Mouse (Mus musculus): Measurements from ENCODE around the gene Rgl2. TPM values are rescaled to one million over a fixed set of nuclear protein-coding genes. Genes with fewer than 3 reads are reported as not detected.

The Rgl2 gene
- polyA plus RNA-seq, 1 experiment from 2014 or later: 22.2 TPM

DNA sequence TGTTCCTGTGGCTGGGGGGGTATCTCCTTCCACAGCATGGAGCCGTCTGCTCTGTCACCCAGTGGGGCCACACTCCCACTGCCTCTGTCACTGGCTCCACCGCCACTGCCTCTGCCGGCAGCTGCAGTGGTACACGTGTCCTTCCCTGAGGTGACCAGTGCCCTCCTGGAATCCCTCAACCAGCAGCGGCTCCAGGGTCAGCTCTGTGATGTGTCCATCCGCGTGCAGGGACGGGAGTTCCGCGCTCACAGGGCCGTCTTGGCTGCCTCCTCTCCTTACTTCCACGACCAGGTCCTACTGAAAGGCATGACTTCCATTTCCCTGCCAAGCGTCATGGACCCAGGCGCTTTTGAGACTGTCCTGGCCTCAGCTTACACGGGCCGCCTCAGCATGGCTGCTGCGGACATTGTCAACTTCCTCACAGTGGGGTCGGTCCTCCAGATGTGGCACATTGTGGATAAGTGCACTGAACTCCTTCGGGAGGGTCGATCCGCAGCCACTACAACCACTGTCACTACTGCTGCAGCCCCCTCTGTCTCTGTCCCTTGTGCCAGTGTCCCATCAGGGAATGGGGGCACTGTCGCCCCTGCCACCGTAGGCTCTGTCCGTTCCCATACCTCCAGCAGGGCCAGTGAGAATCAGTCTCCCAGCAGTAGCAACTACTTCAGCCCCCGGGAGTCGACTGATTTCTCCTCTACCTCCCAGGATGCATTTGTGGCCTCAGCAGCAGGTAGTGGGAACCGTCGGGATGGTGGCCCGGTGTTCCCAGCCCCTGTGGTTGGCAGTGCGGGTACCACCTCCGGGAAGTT is 12.3 kb upstream of the Rgl2 start:
- WGBS: 68% methylated on average over 31 of the region's 31 CpGs
- TF ChIP-seq CTCF (IDR thresholded peaks at IDR 0.05; ENCODE audit: low read depth): no peak
- peaks cover 6% of the 10 kb centered on the region for H3K4me1 ChIP-seq (replicated peaks; ENCODE audit: insufficient read depth, low read length)
- peak overlapping the region; percentile 63 for H3K4me3 ChIP-seq (replicated peaks; ENCODE audit: low read depth, low read length)
- ATAC-seq (replicated peaks; ENCODE audit: low FRiP score, low read depth): no peak
- no peaks in the 10 kb centered on the region for H3K9me3 ChIP-seq (replicated peaks; ENCODE audit: low read length)
- H3K36me3 ChIP-seq (ENCODE audit: insufficient read depth, low read length): peaks cover 20% of the 10 kb centered on the region
- no peak overlapping the region for H3K27ac ChIP-seq
- peak overlapping the region; percentile 70 for H3K4me2 ChIP-seq (ENCODE audit: low read length)
- no peaks in the 10 kb centered on the region for H3K27me3 ChIP-seq (ENCODE audit: insufficient read depth, low read length)
- peak overlapping the region; percentile 69 for H3K9ac ChIP-seq (ENCODE audit: low read depth, low read length)
- no peak for DNase-seq (ENCODE audit: low spot score)

DNA sequence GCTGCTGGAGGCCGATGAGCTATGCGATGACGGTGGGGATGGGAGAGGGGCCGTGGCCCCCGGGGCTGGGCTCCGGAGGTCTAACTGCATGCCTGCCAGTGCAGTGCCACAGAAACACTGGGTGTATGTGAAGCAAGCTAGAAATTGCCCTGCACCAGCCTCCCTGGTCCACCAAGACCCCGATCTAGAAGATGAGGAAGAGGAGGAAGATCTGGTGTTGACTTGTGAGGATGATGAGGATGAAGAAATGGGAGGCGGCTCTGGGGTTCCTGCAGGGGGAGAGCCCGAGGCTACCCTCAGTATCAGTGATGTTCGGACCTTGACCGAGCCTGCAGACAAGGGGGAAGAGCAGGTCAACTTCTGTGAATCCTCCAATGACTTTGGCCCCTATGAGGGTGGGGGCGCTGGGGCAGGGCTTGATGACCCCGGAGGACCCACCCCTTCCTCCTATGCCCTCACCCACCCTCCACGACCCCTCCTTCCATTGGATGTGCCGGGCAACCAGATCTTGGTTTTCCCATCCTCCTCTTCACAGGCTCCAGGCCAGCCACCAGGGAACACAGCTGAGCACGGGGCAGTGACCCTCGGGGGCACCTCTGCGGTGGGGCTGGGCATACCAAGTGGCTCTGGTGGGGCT is 11.6 kb upstream of the Rgl2 start:
- no peak overlapping the region for H3K4me3 ChIP-seq (replicated peaks; ENCODE audit: low read depth, low read length)
- H3K9ac ChIP-seq (ENCODE audit: low read depth, low read length): no peak overlapping the region
- no peak overlapping the region for H3K4me2 ChIP-seq (ENCODE audit: low read length)
- WGBS: 82% methylated on average over 18 of the region's 18 CpGs
- ATAC-seq (replicated peaks; ENCODE audit: low FRiP score, low read depth): no peak
- no peak overlapping the region for H3K27ac ChIP-seq
- H3K27me3 ChIP-seq (ENCODE audit: insufficient read depth, low read length): no peaks in the 10 kb centered on the region
- H3K36me3 ChIP-seq (ENCODE audit: insufficient read depth, low read length): peaks cover 15% of the 10 kb centered on the region
- TF ChIP-seq CTCF (IDR thresholded peaks at IDR 0.05; ENCODE audit: low read depth): no peak
- no peak for DNase-seq (ENCODE audit: low spot score)
- H3K9me3 ChIP-seq (replicated peaks; ENCODE audit: low read length): no peaks in the 10 kb centered on the region
- peaks cover 6% of the 10 kb centered on the region for H3K4me1 ChIP-seq (replicated peaks; ENCODE audit: insufficient read depth, low read length)

DNA sequence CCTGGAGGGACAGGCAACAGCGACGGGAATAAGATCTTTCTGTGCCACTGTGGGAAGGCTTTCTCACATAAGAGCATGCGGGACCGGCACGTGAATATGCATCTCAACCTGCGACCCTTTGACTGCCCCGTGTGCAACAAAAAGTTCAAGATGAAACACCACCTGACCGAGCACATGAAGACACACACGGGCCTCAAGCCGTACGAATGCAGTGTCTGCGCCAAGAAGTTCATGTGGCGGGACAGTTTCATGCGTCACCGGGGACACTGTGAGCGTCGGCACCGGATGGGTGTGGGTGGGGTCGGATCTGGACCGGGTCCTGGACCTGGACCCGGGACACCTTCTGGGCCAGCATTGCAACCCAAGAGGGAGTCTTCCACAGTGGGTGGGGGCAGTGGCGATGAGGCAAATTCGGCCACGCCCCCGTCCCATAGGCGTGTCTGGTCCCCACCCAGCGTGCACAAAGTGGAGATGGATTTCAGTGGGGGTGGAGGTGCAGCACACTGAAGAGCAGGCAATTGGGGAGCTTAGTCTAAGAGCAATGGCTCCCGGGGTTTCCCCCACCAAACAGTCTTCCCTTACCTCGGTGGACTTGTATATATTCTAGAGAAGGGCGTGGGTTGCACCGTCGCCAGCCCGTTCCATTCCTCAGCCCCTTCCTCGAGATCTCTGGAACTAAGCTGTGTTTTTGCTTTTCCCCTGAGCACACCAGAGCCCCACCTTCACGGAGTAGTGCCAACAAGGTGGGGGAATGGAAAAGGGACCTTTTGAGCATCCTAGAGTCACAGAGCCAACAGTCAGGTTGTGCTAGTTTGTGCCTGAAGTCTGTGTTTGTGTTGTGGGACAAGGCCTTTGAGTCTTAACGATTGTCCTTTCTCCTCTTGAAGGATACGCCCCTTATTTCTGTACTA is 10.8 kb upstream of the Rgl2 start:
- H3K4me2 ChIP-seq (ENCODE audit: low read length): peak overlapping the region; percentile 95
- peak overlapping the region; percentile 90; the same call in 1 of the 2 replicates for H3K27ac ChIP-seq
- no peak overlapping the region for H3K9ac ChIP-seq (ENCODE audit: low read depth, low read length)
- DNase-seq (ENCODE audit: low spot score): no peak
- peaks cover 6% of the 10 kb centered on the region for H3K4me1 ChIP-seq (replicated peaks; ENCODE audit: insufficient read depth, low read length)
- 65% methylated on average over 37 of the region's 37 CpGs for WGBS
- no peak for ATAC-seq (replicated peaks; ENCODE audit: low FRiP score, low read depth)
- no peak for TF ChIP-seq CTCF (IDR thresholded peaks at IDR 0.05; ENCODE audit: low read depth)
- no peaks in the 10 kb centered on the region for H3K9me3 ChIP-seq (replicated peaks; ENCODE audit: low read length)
- H3K36me3 ChIP-seq (ENCODE audit: insufficient read depth, low read length): peaks cover 9% of the 10 kb centered on the region
- no peaks in the 10 kb centered on the region for H3K27me3 ChIP-seq (ENCODE audit: insufficient read depth, low read length)
- H3K4me3 ChIP-seq (replicated peaks; ENCODE audit: low read depth, low read length): peak overlapping the region; percentile 72; the same call in 1 of the 2 replicates

DNA sequence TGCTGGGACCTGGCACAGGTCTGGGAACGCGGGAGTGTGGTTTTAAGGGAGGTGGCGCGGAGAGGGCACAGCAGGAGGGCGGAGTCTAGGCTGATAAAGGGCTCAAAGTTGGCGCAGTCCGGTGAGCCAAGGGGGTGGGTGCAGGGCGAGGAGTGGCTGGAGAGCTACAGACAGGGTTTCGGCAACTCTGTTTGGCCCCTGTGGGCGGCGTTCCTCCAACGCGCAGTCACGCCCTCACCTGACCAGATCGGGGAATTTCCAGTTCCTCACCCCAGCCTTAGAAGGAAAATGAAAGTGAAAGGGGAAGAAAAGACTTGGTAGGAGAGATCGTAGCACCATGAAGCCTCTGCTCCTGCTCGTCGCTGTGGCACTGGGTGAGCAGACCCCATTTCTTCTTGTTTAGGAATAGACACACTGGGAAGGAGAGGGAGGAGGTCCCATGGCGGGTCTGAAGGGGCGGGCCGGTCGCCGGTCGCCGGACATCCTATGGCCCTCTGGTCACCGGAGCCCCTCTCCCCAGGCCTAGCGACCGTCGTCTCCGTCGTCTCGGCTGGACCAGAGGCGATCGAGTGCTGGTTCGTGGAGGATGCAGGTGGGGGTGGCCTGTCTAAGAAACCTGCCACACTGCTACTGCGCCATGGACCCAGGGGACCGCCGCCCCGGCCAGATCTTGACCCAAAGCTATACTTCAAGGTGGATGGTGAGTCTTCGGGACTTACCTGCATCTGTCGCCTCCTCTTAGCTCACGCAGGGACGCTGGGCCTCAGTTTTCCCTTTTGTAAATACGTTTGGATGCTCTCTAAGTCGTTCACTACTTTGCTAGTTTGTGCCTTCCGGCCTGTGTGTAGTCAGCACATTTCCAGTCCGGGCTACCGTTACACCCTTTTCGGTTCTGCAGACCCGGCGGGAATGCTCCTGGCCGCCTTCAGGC is 9.7 kb upstream of the Rgl2 start:
- under 1% methylated on average over 51 of the region's 52 CpGs for WGBS
- 0 out of 2 replicates have a peak, but pooled peaks have one; percentile 14 for ATAC-seq (replicated peaks; ENCODE audit: low FRiP score, low read depth)
- peak overlapping the region; percentile 95 for H3K4me2 ChIP-seq (ENCODE audit: low read length)
- peak overlapping the region; percentile 71 for H3K9ac ChIP-seq (ENCODE audit: low read depth, low read length)
- TF ChIP-seq CTCF (IDR thresholded peaks at IDR 0.05; ENCODE audit: low read depth): peak; percentile 46
- peaks cover 6% of the 10 kb centered on the region for H3K4me1 ChIP-seq (replicated peaks; ENCODE audit: insufficient read depth, low read length)
- no peaks in the 10 kb centered on the region for H3K27me3 ChIP-seq (ENCODE audit: insufficient read depth, low read length)
- H3K4me3 ChIP-seq (replicated peaks; ENCODE audit: low read depth, low read length): peak overlapping the region; percentile 72
- peak; percentile 74 for DNase-seq (ENCODE audit: low spot score)
- peak overlapping the region; percentile 90 for H3K27ac ChIP-seq
- no peaks in the 10 kb centered on the region for H3K36me3 ChIP-seq (ENCODE audit: insufficient read depth, low read length)
- H3K9me3 ChIP-seq (replicated peaks; ENCODE audit: low read length): no peaks in the 10 kb centered on the region

DNA sequence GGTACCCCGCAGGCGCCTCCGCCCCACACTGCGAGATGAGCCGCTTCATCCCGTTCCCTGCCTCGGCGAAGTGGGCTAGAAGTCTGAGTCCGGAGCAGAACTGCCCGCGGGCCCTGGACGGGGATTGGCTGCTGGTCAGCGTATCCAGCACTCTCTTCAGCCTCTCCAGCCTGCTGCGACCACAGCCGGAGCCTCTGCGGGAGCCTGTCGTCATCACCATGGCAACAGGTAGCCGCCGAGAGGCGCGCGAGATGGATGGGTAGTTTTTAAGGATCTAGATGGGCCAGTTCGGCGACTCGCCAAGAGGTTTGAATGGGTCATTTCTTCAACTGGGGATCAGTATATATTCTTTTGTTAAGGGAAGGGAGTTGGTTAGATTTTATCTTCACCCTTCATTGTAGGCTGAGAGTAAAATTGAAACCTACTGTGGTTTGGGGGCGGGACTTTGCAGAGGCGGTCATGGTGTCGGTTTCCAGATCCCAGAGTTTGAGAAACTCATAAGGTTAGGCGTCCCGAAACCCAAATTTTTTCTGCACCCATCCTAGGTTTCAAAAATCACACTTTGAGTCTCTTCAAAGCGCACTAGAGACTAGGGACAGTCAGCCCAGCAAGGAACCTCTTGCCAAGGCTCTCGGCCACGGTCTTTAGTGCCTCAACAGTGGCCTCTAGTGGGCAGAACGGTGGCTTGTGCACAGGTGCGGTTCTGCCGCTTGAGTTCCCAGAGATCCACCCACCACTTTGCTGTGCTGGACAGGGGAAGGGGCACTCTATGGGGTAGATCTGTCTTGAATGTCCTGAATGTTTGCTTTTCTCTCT is 8.9 kb upstream of the Rgl2 start:
- ATAC-seq (replicated peaks; ENCODE audit: low FRiP score, low read depth) (peak; percentile 53), DNase-seq (ENCODE audit: low spot score) (peak; percentile 90)
- TF ChIP-seq CTCF (IDR thresholded peaks at IDR 0.05; ENCODE audit: low read depth): peak; percentile 88
- peak overlapping the region; percentile 95 for H3K4me2 ChIP-seq (ENCODE audit: low read length)
- peak overlapping the region; percentile 71 for H3K9ac ChIP-seq (ENCODE audit: low read depth, low read length)
- H3K4me1 ChIP-seq (replicated peaks; ENCODE audit: insufficient read depth, low read length): peaks cover 6% of the 10 kb centered on the region
- under 1% methylated on average over 36 of the region's 36 CpGs for WGBS
- no peaks in the 10 kb centered on the region for H3K9me3 ChIP-seq (replicated peaks; ENCODE audit: low read length)
- H3K27me3 ChIP-seq (ENCODE audit: insufficient read depth, low read length): no peaks in the 10 kb centered on the region
- 0 out of 2 replicates have a peak, but pooled peaks cover 4% of the 10 kb centered on the region for H3K36me3 ChIP-seq (ENCODE audit: insufficient read depth, low read length)
- H3K4me3 ChIP-seq (replicated peaks; ENCODE audit: low read depth, low read length): peak overlapping the region; percentile 72
- H3K27ac ChIP-seq: peak overlapping the region; percentile 90

Measured in kidney, postnatal 0 days (tissue).